Mouse (Mus musculus) hindbrain, postnatal 0 days (tissue): ENCODE measurements around the gene Nthl1. TPM values are rescaled to one million over a fixed set of nuclear protein-coding genes. Genes with fewer than 3 reads are reported as not detected.

Source experiments
- ATAC-seq: fragments of 200-750 bp; cut with Nextera tagmentation; 2 replicates; pipeline ENCODE4 v1.8.0; 2017; ENCODE audit warnings: mild to moderate bottlenecking, moderate TSS enrichment, moderate library complexity
- DNase-seq: peaks from one replicate; pipeline ENCODE4 v3.0.0-alpha.2; 2015; ENCODE audit warnings: low spot score
- H3K27ac ChIP-seq: fragments of 300-500 bp; sonication (generic); 2 replicates; pipeline ENCODE4 v1.5.1; 2014; ENCODE audit warnings: mild to moderate bottlenecking
- H3K27me3 ChIP-seq: fragments of 300-500 bp; sonication (generic); 2 replicates; pipeline ENCODE4 v1.6.1; 2014; ENCODE audit warnings: low read length, mixed read lengths; ENCODE audit not compliant: insufficient read depth
- H3K36me3 ChIP-seq: fragments of 300-500 bp; sonication (generic); 2 replicates; pipeline ENCODE4 v1.6.1; 2014; ENCODE audit warnings: low read length, mixed read lengths; ENCODE audit not compliant: insufficient read depth
- H3K4me1 ChIP-seq: fragments of 300-500 bp; sonication (generic); 2 replicates; pipeline ENCODE4 v1.6.1; 2014; ENCODE audit warnings: antibody characterized with exemption, low read length, mixed read lengths; ENCODE audit not compliant: insufficient read depth
- H3K4me2 ChIP-seq: fragments of 300-500 bp; sonication (generic); 2 replicates; pipeline ENCODE4 v1.6.1; 2014; ENCODE audit warnings: low read depth, mild to moderate bottlenecking, low read length, moderate library complexity, mixed read lengths
- H3K4me3 ChIP-seq: fragments of 300-500 bp; sonication (generic); 2 replicates; pipeline ENCODE4 v1.5.1; 2014; ENCODE audit warnings: low read length
- H3K9ac ChIP-seq: fragments of 300-500 bp; sonication (generic); replicated peaks from 2 replicates; pipeline ENCODE4 v1.6.1; 2014; ENCODE audit warnings: mild to moderate bottlenecking, low read length, moderate library complexity, mixed read lengths
- H3K9me3 ChIP-seq: fragments of 300-500 bp; sonication (generic); 2 replicates; pipeline ENCODE4 v1.6.1; 2016; ENCODE audit warnings: low read length, mixed read lengths
- CTCF ChIP-seq: IDR thresholded peaks from 2 replicates; pipeline ENCODE4 v1.5.1; 2016; ENCODE audit warnings: antibody characterized with exemption, control low read depth, low read depth
- WGBS: fragments of 180-500 bp; shearing (Covaris S2); extraction: QIAGEN DNeasy Blood & Tissue Kit; methylation state at CpG from one replicate; pipeline ENCODE4 v1.1.7; 2014; 5-methylcytosine and 5-hydroxymethylcytosine counted together
- polyA plus RNA-seq: library from polyadenylated mRNA; unstranded; fragments of >200 nt; fragmentation: Nextera tagmentation; extraction: Ambion mirVana; gene quantifications from 2 replicates; pipeline ENCODE4 v1.2.1, GENCODE M21; 2015
- total RNA-seq: library from RNA; depleted of rRNA; stranded (reverse); fragments of >200 nt; gene quantifications from 2 replicates; pipeline ENCODE4 v1.2.3, GENCODE M21; 2014

Gene Nthl1
- total and polyA plus RNA-seq, 2 experiments from 2014 or later, result 4.2 to 7.2 TPM

- ATAC-seq (no peak), DNase-seq (peak; percentile 30)
- Histone ChIP-seq H3K27ac (peak overlapping the region; percentile 83; the same call in 1 of the 2 replicates), H3K9ac (peak overlapping the region; percentile 90; the same call in 1 of the 2 replicates), H3K27me3 (no peaks in the 10 kb centered on the region), H3K4me2 (peak overlapping the region; percentile 86), H3K9me3 (no peaks in the 10 kb centered on the region), H3K4me1 (peaks cover 4% of the 10 kb centered on the region; the same call in 1 of the 2 replicates), H3K36me3 (no peaks in the 10 kb centered on the region), H3K4me3 (peak overlapping the region; percentile 58)
- TF ChIP-seq CTCF, result peak; percentile 27; the same call in 1 of the 2 replicates
- WGBS, result 73% methylated on average over 10 of the region's 10 CpGs
Observed at GRCm38 (mm10) chr17:24648731-24649377, 16.4 kb downstream of the Nthl1 start.

- no peaks in the 10 kb centered on the region for H3K36me3 ChIP-seq
- H3K27ac ChIP-seq, result peak overlapping the region; percentile 83
- H3K27me3 ChIP-seq, result no peaks in the 10 kb centered on the region
- ATAC-seq, result peak; percentile 64
- TF ChIP-seq CTCF, result 0 out of 2 replicates have a peak, but pooled peaks have one; percentile 5
- peak overlapping the region; percentile 90 for H3K9ac ChIP-seq
- 1% methylated on average over 33 of the region's 35 CpGs for WGBS
- peaks cover 4% of the 10 kb centered on the region; the same call in 1 of the 2 replicates for H3K4me1 ChIP-seq
- H3K4me3 ChIP-seq, result peak overlapping the region; percentile 58
- DNase-seq, result peak; percentile 50
- peak overlapping the region; percentile 86 for H3K4me2 ChIP-seq
- no peaks in the 10 kb centered on the region for H3K9me3 ChIP-seq
Observed at GRCm38 (mm10) chr17:24649581-24650069, 17.1 kb downstream of the Nthl1 start.

DNA sequence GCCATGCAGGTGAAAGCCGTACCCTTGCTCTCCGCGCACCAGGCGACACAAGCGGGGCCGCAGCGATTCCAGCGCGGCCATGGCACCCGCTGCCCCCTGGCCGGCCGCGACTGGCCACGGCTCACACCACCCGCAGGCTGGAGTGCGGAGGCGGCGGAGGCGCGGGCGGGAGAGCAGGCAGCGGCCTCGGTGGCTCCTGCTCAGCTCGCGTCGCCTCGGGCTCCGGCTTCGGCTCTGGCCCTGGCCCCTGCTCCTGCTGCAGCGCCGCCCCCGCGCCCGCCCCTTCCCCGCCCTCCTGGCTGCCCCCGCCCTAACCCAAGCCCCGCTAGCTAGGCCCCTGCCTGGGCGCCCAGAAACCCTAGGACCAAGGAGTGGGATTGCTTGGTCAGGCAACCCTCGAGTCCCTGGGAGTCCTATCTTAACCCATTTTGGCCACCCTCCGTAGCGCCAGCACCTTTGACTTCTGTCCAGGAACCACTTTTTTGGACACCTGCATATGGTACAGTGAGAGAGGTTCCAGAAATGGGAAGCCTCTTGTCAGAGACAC, 17.7 kb downstream of the Nthl1 start, which contains the start of gene Slc9a3r2:
Slc9a3r2 (minus strand) TSS at position 258 of the 547 bp plus-strand sequence.
- peak within 1 kb of the TSS; percentile 83 for H3K27ac ChIP-seq
- H3K9ac ChIP-seq, result peak within 1 kb of the TSS; percentile 90
- WGBS, result under 1% methylated on average over 30 of the region's 41 CpGs
- peaks cover 4% of the 10 kb centered on the region; the same call in 1 of the 2 replicates for H3K4me1 ChIP-seq
- H3K4me2 ChIP-seq, result peak within 1 kb of the TSS; percentile 86
- TF ChIP-seq CTCF, result no peak
- DNase-seq (peak; percentile 68), ATAC-seq (peak; percentile 50)
- H3K36me3 ChIP-seq, result no peaks in the 10 kb centered on the region
- H3K4me3 ChIP-seq, result peak within 1 kb of the TSS; percentile 58
- no peaks in the 10 kb centered on the region for H3K27me3 ChIP-seq
- H3K9me3 ChIP-seq, result no peaks in the 10 kb centered on the region

- DNase-seq, result no peak
- Histone ChIP-seq H3K4me3 (peak overlapping the region; percentile 58; the same call in 1 of the 2 replicates), H3K27me3 (no peaks in the 10 kb centered on the region), H3K36me3 (no peaks in the 10 kb centered on the region), H3K9ac (no peak overlapping the region), H3K4me2 (peak overlapping the region; percentile 86), H3K4me1 (peaks cover 4% of the 10 kb centered on the region; the same call in 1 of the 2 replicates), H3K9me3 (no peaks in the 10 kb centered on the region), H3K27ac (peak overlapping the region; percentile 83)
- ATAC-seq, result no peak
- WGBS, result 81% methylated on average over 4 of the region's 4 CpGs
- TF ChIP-seq CTCF, result no peak
Observed at GRCm38 (mm10) chr17:24650766-24651165, 18.3 kb downstream of the Nthl1 start.

- WGBS, result 61% methylated on average over 3 of the region's 3 CpGs
- Histone ChIP-seq H3K27ac (no peak overlapping the region), H3K27me3 (no peaks in the 10 kb centered on the region), H3K36me3 (no peaks in the 10 kb centered on the region), H3K4me1 (peaks cover 4% of the 10 kb centered on the region; the same call in 1 of the 2 replicates), H3K4me3 (no peak overlapping the region), H3K9me3 (no peaks in the 10 kb centered on the region), H3K9ac (no peak overlapping the region), H3K4me2 (no peak overlapping the region)
- ATAC-seq (no peak), DNase-seq (no peak)
- TF ChIP-seq CTCF, result no peak
Observed at GRCm38 (mm10) chr17:24651835-24652234, 19.4 kb downstream of the Nthl1 start.

DNA sequence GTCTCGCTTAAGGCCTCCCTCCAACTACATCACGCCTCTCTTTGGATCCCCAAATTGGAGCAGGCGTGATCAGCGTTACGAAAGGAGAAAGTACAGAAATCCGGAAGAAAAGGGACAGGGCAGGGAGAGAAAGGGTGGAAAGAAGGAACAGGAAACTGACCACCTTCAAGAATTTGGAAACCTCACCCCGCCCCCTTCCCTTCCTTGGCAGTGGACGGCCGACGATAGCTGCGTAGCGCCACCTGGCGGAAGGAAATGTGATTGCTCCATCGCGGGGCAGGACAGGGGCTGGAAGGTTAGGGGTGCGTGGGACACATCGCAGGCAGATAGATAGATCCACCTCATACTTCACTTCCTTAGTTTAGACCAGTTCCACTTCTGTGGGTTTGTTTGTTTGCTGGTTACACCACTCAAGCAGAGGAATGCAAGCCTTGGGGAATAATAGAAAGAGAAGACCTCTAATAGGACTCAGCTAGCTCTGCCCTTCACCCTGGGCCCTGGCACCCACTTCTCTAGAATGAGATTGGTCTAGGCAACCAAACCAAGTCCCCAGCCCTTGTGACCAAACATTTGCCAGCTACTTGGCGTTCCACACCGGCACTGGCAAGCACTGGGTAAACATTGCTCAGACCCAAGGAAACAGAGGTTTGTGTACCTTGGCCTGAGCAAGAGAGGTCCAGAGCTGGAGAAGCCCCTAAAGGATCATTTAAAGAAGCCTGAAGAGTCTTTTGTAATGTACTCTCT, 21.7 kb downstream of the Nthl1 start:
- H3K27me3 ChIP-seq, result peaks cover 15% of the 10 kb centered on the region; the same call in 1 of the 2 replicates
- H3K9me3 ChIP-seq, result no peaks in the 10 kb centered on the region
- no peak overlapping the region for H3K27ac ChIP-seq
- ATAC-seq (peak; percentile 75), DNase-seq (peak; percentile 87)
- no peaks in the 10 kb centered on the region for H3K36me3 ChIP-seq
- H3K9ac ChIP-seq, result no peak overlapping the region
- peaks cover 11% of the 10 kb centered on the region for H3K4me1 ChIP-seq
- 9% methylated on average over 18 of the region's 19 CpGs for WGBS
- no peak overlapping the region for H3K4me3 ChIP-seq
- TF ChIP-seq CTCF, result peak; percentile 97
- H3K4me2 ChIP-seq, result peak overlapping the region; percentile 40
